Mouse (Mus musculus): ENCODE results near the gene Raf1. TPM values are rescaled to one million over a fixed set of nuclear protein-coding genes. Genes with fewer than 3 reads are reported as not detected.

Raf1 gene
- polyA plus RNA-seq, 2 experiments: 37.9 to 41.5 TPM

DNA sequence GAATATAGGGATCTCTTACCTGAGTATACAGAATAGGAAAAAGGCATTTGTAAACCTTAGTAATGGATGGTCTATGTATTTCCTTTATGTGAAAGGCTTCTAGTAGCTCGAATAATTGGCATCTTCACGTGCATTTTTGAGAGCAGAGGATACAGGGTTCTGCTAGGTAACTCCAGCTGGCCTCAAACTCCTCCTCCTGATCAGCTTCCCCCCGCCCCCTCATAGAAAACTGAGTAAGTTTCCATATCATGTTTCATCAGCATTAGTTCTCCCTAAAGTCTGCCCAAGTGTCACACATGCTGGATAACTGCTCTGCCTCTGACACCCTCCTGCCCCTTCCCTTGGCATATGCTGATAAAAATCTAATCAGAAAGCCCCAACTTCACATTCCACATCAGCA, 95.6 kb downstream of the Raf1 start:
- Histone ChIP-seq H3K9ac (replicated peaks) (no peak overlapping the region), H3K4me1 (replicated peaks; ENCODE audit: control insufficient read depth in 2 of 2, insufficient read depth in 2 of 2, low read length in 1 of 2) (no peaks in the 10 kb centered on the region), H3K9me3 (ENCODE audit: control insufficient read depth, low read length) (no peaks in the 10 kb centered on the region), H3K4me3 (ENCODE audit: insufficient read depth in 1 of 2, low read depth in 2 of 2, low read length in 2 of 2) (no peak overlapping the region), H3K27me3 (ENCODE audit: control insufficient read depth, insufficient read depth, low read length) (no peaks in the 10 kb centered on the region), H3K36me3 (replicated peaks; ENCODE audit: control insufficient read depth, insufficient read depth, low read depth) (0 out of 2 replicates have a peak, but pooled peaks cover 3% of the 10 kb centered on the region), H3K27ac (no peak overlapping the region), H3K4me2 (ENCODE audit: low read depth) (no peak overlapping the region)
- TF ChIP-seq CTCF (IDR thresholded peaks at IDR 0.05; ENCODE audit: low read depth) (no peak), EP300 (IDR thresholded peaks at IDR 0.05; ENCODE audit: low read depth) (no peak)
- no peak for ATAC-seq (ENCODE audit: insufficient read depth)
- no peak for DNase-seq (ENCODE audit: low read depth in 3 of 3, low spot score in 3 of 3)
- WGBS (ENCODE audit: insufficient replicate concordance): 56% methylated on average over 3 of the region's 3 CpGs

DNA sequence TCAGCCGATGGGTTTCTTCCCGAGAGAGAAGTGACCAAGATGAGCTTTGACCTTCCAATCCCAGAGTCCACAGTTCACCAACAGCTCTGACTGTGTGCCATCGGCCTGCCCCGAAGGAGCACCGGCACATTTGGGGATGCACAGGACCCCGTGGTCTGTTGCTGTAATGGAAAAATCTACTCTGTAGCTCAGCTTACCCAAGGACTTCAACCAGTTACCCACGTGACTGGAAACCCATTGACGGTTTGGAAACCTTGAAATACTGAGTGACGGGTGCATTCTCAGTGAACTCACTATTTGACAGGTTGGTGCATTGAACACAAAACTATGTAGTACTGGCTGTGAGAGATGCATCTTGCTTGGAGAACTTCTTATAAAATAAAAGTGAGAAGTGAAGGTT, 98.5 kb downstream of the Raf1 start:
- no peak overlapping the region for H3K27ac ChIP-seq
- H3K9me3 ChIP-seq (ENCODE audit: control insufficient read depth, low read length): no peaks in the 10 kb centered on the region
- WGBS (ENCODE audit: insufficient replicate concordance): 84% methylated on average over 9 of the region's 9 CpGs
- no peaks in the 10 kb centered on the region for H3K27me3 ChIP-seq (ENCODE audit: control insufficient read depth, insufficient read depth, low read length)
- no peak overlapping the region for H3K4me2 ChIP-seq (ENCODE audit: low read depth)
- no peak overlapping the region for H3K9ac ChIP-seq (replicated peaks)
- H3K4me3 ChIP-seq (ENCODE audit: insufficient read depth in 1 of 2, low read depth in 2 of 2, low read length in 2 of 2): no peak overlapping the region
- H3K4me1 ChIP-seq (replicated peaks; ENCODE audit: control insufficient read depth in 2 of 2, insufficient read depth in 2 of 2, low read length in 1 of 2): no peaks in the 10 kb centered on the region
- ATAC-seq (ENCODE audit: insufficient read depth) (no peak), DNase-seq (ENCODE audit: low read depth in 3 of 3, low spot score in 3 of 3) (no peak)
- H3K36me3 ChIP-seq (replicated peaks; ENCODE audit: control insufficient read depth, insufficient read depth, low read depth): peaks cover 3% of the 10 kb centered on the region; the same call in 1 of the 2 replicates
- TF ChIP-seq CTCF (IDR thresholded peaks at IDR 0.05; ENCODE audit: low read depth) (no peak), EP300 (IDR thresholded peaks at IDR 0.05; ENCODE audit: low read depth) (no peak)

- H3K9me3 ChIP-seq (ENCODE audit: control insufficient read depth, low read length): no peaks in the 10 kb centered on the region
- WGBS (ENCODE audit: insufficient replicate concordance): 64% methylated on average over 5 of the region's 5 CpGs
- H3K27ac ChIP-seq: no peak overlapping the region
- TF ChIP-seq EP300 (IDR thresholded peaks at IDR 0.05; ENCODE audit: low read depth) (no peak), CTCF (IDR thresholded peaks at IDR 0.05; ENCODE audit: low read depth) (no peak)
- no peaks in the 10 kb centered on the region for H3K4me1 ChIP-seq (replicated peaks; ENCODE audit: control insufficient read depth in 2 of 2, insufficient read depth in 2 of 2, low read length in 1 of 2)
- H3K9ac ChIP-seq (replicated peaks): no peak overlapping the region
- H3K4me3 ChIP-seq (ENCODE audit: insufficient read depth in 1 of 2, low read depth in 2 of 2, low read length in 2 of 2): no peak overlapping the region
- no peak overlapping the region for H3K4me2 ChIP-seq (ENCODE audit: low read depth)
- ATAC-seq (ENCODE audit: insufficient read depth) (no peak), DNase-seq (ENCODE audit: low read depth in 3 of 3, low spot score in 3 of 3) (no peak)
- H3K36me3 ChIP-seq (replicated peaks; ENCODE audit: control insufficient read depth, insufficient read depth, low read depth): peaks cover 3% of the 10 kb centered on the region; the same call in 1 of the 2 replicates
- no peaks in the 10 kb centered on the region for H3K27me3 ChIP-seq (ENCODE audit: control insufficient read depth, insufficient read depth, low read length)
These were observed 99.0 kb downstream of the Raf1 start for GRCm38 (mm10) chr6:115577407-115577806.

GRCm38 (mm10) chr6:115574171-115574570, 102.3 kb downstream of the Raf1 start:
- ATAC-seq (ENCODE audit: insufficient read depth) (no peak), DNase-seq (ENCODE audit: low read depth in 3 of 3, low spot score in 3 of 3) (no peak)
- Histone ChIP-seq H3K4me1 (replicated peaks; ENCODE audit: control insufficient read depth in 2 of 2, insufficient read depth in 2 of 2, low read length in 1 of 2) (no peaks in the 10 kb centered on the region), H3K4me3 (ENCODE audit: insufficient read depth in 1 of 2, low read depth in 2 of 2, low read length in 2 of 2) (no peak overlapping the region), H3K27ac (no peak overlapping the region), H3K36me3 (replicated peaks; ENCODE audit: control insufficient read depth, insufficient read depth, low read depth) (peaks cover 4% of the 10 kb centered on the region; the same call in 1 of the 2 replicates), H3K4me2 (ENCODE audit: low read depth) (no peak overlapping the region), H3K9me3 (ENCODE audit: control insufficient read depth, low read length) (no peaks in the 10 kb centered on the region), H3K9ac (replicated peaks) (no peak overlapping the region), H3K27me3 (ENCODE audit: control insufficient read depth, insufficient read depth, low read length) (no peaks in the 10 kb centered on the region)
- TF ChIP-seq EP300 (IDR thresholded peaks at IDR 0.05; ENCODE audit: low read depth) (no peak), CTCF (IDR thresholded peaks at IDR 0.05; ENCODE audit: low read depth) (no peak)
- WGBS (ENCODE audit: insufficient replicate concordance): 80% methylated on average over 7 of the region's 7 CpGs

Other genes starting within 250 kb of the Raf1 start
- gene Tsen2, start 132.0 kb downstream of the Raf1 start, polyA plus RNA-seq (2012; rRNA removed): 3.9 and 4.7 TPM in 2 replicates
- 10.7 and 11.0 TPM in 2 replicates for gene Tsen2, start 132.0 kb downstream of the Raf1 start, polyA plus RNA-seq (2014; fragmentation: Nextera tagmentation; extraction: Ambion mirVana)
- 5.3 and 6.0 TPM in 2 replicates for gene Mkrn2os, start 84.1 kb downstream of the Raf1 start, polyA plus RNA-seq (2012; rRNA removed)
- gene Mkrn2os, start 84.1 kb downstream of the Raf1 start, polyA plus RNA-seq (2014; fragmentation: Nextera tagmentation; extraction: Ambion mirVana): 7.1 and 8.0 TPM in 2 replicates
- gene Mkrn2, start 74.7 kb downstream of the Raf1 start, polyA plus RNA-seq (2012; rRNA removed): 6.2 and 8.9 TPM in 2 replicates
- gene Mkrn2, start 74.7 kb downstream of the Raf1 start, polyA plus RNA-seq (2014; fragmentation: Nextera tagmentation; extraction: Ambion mirVana): 9.4 and 10.1 TPM in 2 replicates
- 19.4 and 20.1 TPM in 2 replicates for gene Tmem40, start 85.8 kb upstream of the Raf1 start, polyA plus RNA-seq (2012; rRNA removed)
- gene Tmem40, start 85.8 kb upstream of the Raf1 start, polyA plus RNA-seq (2014; fragmentation: Nextera tagmentation; extraction: Ambion mirVana): 19.8 and 21.5 TPM in 2 replicates
- gene Cand2, start 97.9 kb upstream of the Raf1 start, polyA plus RNA-seq (2012; rRNA removed): 2.4 and 2.8 TPM in 2 replicates
- gene Cand2, start 97.9 kb upstream of the Raf1 start, polyA plus RNA-seq (2014; fragmentation: Nextera tagmentation; extraction: Ambion mirVana): 1.7 and 2.5 TPM in 2 replicates
- 986 and 1,878 TPM in 2 replicates for gene Rpl32, start 132.1 kb upstream of the Raf1 start, polyA plus RNA-seq (2012; rRNA removed)
- gene Rpl32, start 132.1 kb upstream of the Raf1 start, polyA plus RNA-seq (2014; fragmentation: Nextera tagmentation; extraction: Ambion mirVana): 1,452 and 1,510 TPM in 2 replicates
- gene Efcab12, start 161.8 kb upstream of the Raf1 start, polyA plus RNA-seq (2012; rRNA removed): 0.09 and 0.11 TPM in 2 replicates
- gene Efcab12, start 161.8 kb upstream of the Raf1 start, polyA plus RNA-seq (2014; fragmentation: Nextera tagmentation; extraction: Ambion mirVana): 0.06 TPM in 1 of 2 replicates, not detected in the other
- gene Mbd4, start 176.7 kb upstream of the Raf1 start, polyA plus RNA-seq (2012; rRNA removed): 3.8 and 6.4 TPM in 2 replicates
- gene Mbd4, start 176.7 kb upstream of the Raf1 start, polyA plus RNA-seq (2014; fragmentation: Nextera tagmentation; extraction: Ambion mirVana): 5.8 and 9.3 TPM in 2 replicates
- gene Ift122, start 176.8 kb upstream of the Raf1 start, polyA plus RNA-seq (2012; rRNA removed): 1.6 and 1.7 TPM in 2 replicates
- gene Ift122, start 176.8 kb upstream of the Raf1 start, polyA plus RNA-seq (2014; fragmentation: Nextera tagmentation; extraction: Ambion mirVana): 1.9 TPM in 2 replicates